Mouse (Mus musculus) thymus, postnatal 36 days (tissue): ENCODE results near the gene Casc3.
A peak's percentile ranks its signal among the peaks of the same experiment; 100 is the strongest.

Source experiments
- DNase-seq, 2 experiments: peaks; one replicate each; pipeline ENCODE4 v3.0.0; 2022; ENCODE audit warnings: mixed read lengths in 2 of 2

Gene Casc3

GRCm38 (mm10) chr11:98836651-98837141 lies 32.0 kb downstream of the Casc3 start, which contains the start of gene Rapgefl1:
Rapgefl1 (plus strand) TSS chr11:98836785.
- peak; percentile 80 to 84 for DNase-seq

DNA sequence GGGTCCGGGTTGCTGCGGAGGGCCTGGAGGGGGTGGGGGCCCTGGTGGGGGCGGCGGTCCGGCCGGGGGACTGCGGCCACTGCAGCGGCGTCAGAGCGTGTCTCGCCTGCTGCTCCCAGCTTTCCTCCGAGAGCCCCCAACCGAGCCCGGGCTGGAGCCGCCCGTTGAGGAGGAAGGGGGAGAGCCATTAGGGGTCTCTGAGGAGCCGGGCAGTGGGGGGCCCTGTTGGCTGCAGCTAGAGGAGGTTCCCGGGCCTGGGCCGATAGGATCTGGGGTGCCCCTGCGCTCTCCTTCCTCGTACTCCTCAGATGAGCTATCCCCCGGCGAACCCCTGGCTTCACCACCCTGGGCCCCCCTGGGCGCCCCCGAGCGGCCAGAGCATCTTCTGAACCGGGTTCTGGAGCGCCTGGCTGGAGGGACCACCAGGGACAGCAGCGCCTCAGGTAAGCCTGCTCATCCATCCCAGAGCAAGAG lies 32.6 kb downstream of the Casc3 start:
- peak; percentile 54 to 63 for DNase-seq

- DNase-seq, result no peak
Observed at GRCm38 (mm10) chr11:98837917-98838316, 33.2 kb downstream of the Casc3 start.

GRCm38 (mm10) chr11:98838512-98838911 lies 33.8 kb downstream of the Casc3 start:
- DNase-seq, result no peak

- no peak for DNase-seq
Observed at GRCm38 (mm10) chr11:98839402-98839801, 34.7 kb downstream of the Casc3 start.

GRCm38 (mm10) chr11:98839897-98840296 lies 35.2 kb downstream of the Casc3 start:
- DNase-seq, result peak; percentile 25 to 62

- DNase-seq, result no peak
Observed at GRCm38 (mm10) chr11:98846016-98846415, 41.3 kb downstream of the Casc3 start.

- no peak for DNase-seq
Observed at GRCm38 (mm10) chr11:98846865-98847604, 42.3 kb downstream of the Casc3 start.

- DNase-seq, result no peak
Observed at GRCm38 (mm10) chr11:98849196-98849894, 44.6 kb downstream of the Casc3 start.

DNA sequence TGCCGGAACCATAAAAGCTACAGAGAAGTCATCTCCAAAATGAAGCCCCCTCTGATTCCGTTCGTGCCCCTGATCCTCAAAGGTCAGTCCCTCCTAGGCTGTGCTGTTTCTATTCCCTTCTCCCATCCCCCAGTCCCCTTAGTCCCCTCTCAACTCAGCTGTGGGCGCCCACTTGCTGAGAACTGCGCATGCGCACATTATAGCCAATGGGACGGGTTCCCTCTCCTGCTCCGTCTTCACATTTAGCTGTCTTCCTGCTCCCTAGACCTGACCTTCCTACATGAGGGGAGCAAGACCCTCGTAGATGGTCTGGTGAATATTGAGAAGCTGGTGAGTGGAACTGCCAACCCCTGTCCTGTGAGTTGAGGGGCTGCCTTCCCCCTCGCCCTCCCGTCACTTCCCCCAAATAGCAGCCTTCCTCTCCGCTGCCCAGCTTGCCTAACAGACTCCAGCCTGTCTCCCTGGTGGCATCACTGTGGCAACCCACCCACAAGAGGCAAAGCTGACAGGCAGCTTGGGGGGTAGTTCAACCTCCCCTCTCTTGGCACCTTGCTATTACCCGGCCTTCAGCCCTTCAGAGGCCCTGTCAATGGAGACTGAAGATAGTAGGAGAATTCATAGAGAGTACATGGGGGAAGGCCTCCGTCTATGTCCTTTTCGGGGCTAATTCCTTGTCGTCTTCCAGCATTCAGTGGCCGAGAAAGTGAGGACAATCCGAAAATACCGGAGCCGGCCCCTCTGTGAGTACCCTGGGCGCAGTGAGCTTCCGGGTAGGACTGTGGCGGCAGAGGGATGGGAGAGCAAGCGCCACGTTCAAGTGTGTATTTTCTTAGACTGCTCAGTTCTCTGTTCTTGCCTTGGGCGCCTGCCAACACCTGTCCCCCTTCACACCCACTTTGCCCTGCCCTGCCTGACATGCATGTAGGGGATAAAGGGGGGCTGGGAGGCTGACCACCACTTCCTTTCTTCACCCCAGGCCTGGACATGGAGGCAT lies 45.7 kb downstream of the Casc3 start:
- DNase-seq, result no peak

GRCm38 (mm10) chr11:98854116-98854515 lies 49.4 kb downstream of the Casc3 start:
- DNase-seq, result no peak

DNA sequence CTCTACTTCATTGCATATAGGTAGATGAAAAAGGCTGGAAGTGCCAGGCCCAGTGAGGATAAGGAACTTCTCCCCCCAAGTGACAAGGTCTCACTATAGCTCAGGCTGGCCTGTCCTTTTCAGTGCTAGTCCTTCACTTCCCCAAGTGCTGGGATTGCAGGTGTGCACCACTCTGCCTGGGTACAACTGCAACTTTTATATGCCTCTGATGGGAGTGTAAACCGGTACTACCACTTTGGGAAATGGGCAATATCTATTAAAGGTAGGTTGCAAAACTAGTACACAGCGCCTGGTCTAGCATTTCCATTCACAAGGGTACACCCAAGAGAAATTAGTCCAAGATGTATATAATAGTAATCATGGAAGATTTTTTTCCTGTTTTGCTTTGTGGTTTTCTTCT lies 50.0 kb downstream of the Casc3 start:
- DNase-seq, result no peak

GRCm38 (mm10) chr11:98858759-98859731 lies 54.3 kb downstream of the Casc3 start:
- peak; percentile 71 to 80 for DNase-seq

DNA sequence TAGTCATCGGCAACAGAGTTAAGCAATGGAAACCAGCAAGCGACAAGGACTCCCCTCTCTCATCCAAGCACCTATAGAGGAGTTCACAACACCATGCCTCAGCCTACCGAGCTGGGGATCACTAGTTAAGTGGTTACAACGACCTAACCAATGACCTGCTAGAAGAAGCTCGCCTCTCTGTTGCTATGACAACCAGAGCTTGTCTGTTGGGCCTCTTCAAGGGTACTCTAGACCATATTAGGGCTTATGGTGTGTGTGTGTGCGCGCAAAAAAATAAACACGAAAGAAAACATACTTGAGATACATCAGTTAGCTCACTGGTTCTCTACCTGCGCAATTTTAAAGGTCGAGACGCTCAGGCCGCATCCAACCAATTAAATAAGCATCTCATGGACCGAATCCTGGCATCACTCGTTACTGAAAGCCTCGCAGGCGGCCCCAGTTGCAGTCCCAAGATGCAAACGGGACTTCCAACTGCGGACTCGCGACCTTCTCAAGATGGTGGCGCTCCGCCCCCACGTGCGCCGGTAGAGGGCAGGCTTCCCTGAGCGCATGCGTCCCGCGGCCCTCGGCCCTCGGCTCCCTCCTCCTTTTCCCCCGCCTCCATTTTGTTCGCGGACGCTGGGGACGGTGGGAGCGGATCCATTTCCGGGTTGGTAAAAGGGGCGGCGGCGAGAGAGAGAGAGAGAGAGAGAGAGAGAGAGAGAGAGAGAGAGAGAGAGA lies 58.5 kb downstream of the Casc3 start, which contains the start of gene Wipf2:
Gene Wipf2 (plus strand): TSS at position 611 of the 723 bp plus-strand sequence.
- peak; percentile 95 for DNase-seq

- peak; percentile 67 to 76 for DNase-seq
Observed at GRCm38 (mm10) chr11:98863751-98864429, 59.2 kb downstream of the Casc3 start.

- DNase-seq, result no peak
Observed at GRCm38 (mm10) chr11:98867293-98867692, 62.6 kb downstream of the Casc3 start.

GRCm38 (mm10) chr11:98869906-98870305 lies 65.2 kb downstream of the Casc3 start:
- DNase-seq, result no peak

DNA sequence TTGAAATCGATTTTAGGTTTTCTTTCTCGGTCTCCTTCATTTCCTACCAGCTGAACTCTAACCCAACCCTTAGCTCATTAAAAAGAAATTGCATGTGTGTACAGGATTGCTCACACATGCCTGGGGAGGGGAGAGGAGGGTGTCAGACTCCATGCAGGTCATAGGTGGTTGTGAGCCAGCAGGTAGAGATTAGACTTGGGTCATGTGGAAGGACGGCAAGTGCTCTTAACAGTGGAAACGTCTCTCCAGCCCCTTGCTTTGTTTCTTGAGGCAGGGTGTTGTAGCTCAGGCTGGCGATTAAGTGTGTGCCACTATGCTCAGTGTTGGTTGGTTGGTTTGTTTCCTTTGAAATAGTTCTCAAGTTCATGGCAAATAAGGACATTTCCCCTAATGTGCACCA lies 66.1 kb downstream of the Casc3 start:
- DNase-seq, result no peak

DNA sequence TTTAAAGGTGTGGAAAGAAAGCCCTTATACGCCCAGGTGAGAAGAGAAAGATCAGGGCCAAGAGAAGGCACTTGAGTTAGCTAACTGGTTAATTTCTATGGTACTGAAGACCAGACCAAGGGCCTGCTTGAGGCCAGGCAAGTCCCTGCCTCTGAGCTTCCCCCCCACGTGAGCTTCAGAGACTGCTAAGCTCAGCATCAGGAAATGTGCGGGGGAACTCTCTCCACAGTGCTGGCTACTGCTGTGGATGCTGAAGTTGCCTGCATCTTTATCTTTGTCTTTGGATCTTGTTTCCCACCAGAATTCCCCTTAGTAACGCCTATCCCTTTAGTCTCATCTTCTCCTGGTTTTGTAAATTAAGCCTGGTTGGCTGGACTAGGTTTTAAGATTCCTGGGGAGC lies 66.7 kb downstream of the Casc3 start:
- DNase-seq, result no peak

- DNase-seq, result no peak
Observed at GRCm38 (mm10) chr11:98872040-98872439, 67.3 kb downstream of the Casc3 start.
